Mouse (Mus musculus) spleen, adult 2 months (tissue): ENCODE data around the gene Mfsd12. TPM values are rescaled to one million over a fixed set of nuclear protein-coding genes. Genes with fewer than 3 reads are reported as not detected.

Experiments used
- DNase-seq, 2 experiments: peaks; one replicate each; pipeline versions ENCODE4 v3.0.0 to v3.0.0-alpha.2; 2012 to 2021; ENCODE audit warnings: low spot score in 2 of 2, low read depth in 1 of 2
- H3K27ac ChIP-seq: fragments of 200-500 bp; 2 replicates; pipeline ENCODE4 v1.5.1; 2012; ENCODE audit warnings: low read length, inconsistent platforms; ENCODE audit not compliant: insufficient read depth
- H3K27me3 ChIP-seq: fragments of 200-500 bp; 2 replicates; pipeline ENCODE4 v1.6.1; 2012; ENCODE audit warnings: mild to moderate bottlenecking, moderate library complexity, low read length, inconsistent platforms; ENCODE audit not compliant: control insufficient read depth, insufficient read depth
- H3K36me3 ChIP-seq: fragments of 200-500 bp; 2 replicates; pipeline ENCODE4 v1.6.1; 2012; ENCODE audit warnings: mild to moderate bottlenecking, low read length, inconsistent platforms; ENCODE audit not compliant: control insufficient read depth, insufficient read depth
- H3K4me1 ChIP-seq: fragments of 200-500 bp; 2 replicates; pipeline ENCODE4 v1.6.1; 2011; ENCODE audit warnings: inconsistent platforms; ENCODE audit not compliant: control insufficient read depth, insufficient read depth, insufficient read length
- H3K4me3 ChIP-seq: fragments of 200-500 bp; 2 replicates; pipeline ENCODE4 v1.5.1; 2011; ENCODE audit warnings: mild to moderate bottlenecking, inconsistent platforms; ENCODE audit not compliant: insufficient read depth, insufficient read length; ENCODE audit errors: extremely low read depth
- CTCF ChIP-seq: fragments of 200-500 bp; IDR thresholded peaks from 2 replicates; pipeline ENCODE4 v1.5.1; 2011; ENCODE audit warnings: mild to moderate bottlenecking, inconsistent platforms; ENCODE audit not compliant: insufficient read depth, insufficient read length, insufficient replicate concordance; ENCODE audit errors: extremely low read depth
- POLR2A ChIP-seq: fragments of 200-500 bp; IDR thresholded peaks from 2 replicates; pipeline ENCODE4 v1.6.1; 2011; ENCODE audit warnings: low read depth, low read length, inconsistent platforms
- WGBS: fragments of 180-500 bp; shearing (Covaris S2); methylation state at CpG from one replicate; pipeline ENCODE4 v1.1.7; 2018; 5-methylcytosine and 5-hydroxymethylcytosine counted together
- polyA plus RNA-seq: library from polyadenylated mRNA; depleted of rRNA; stranded (reverse); fragments of >200 nt; gene quantifications from 2 replicates; pipeline ENCODE4 v1.2.3, GENCODE M21; 2012; rRNA removed

Mfsd12 gene
- 20.2 and 32.6 TPM in 2 replicates for polyA plus RNA-seq

DNA sequence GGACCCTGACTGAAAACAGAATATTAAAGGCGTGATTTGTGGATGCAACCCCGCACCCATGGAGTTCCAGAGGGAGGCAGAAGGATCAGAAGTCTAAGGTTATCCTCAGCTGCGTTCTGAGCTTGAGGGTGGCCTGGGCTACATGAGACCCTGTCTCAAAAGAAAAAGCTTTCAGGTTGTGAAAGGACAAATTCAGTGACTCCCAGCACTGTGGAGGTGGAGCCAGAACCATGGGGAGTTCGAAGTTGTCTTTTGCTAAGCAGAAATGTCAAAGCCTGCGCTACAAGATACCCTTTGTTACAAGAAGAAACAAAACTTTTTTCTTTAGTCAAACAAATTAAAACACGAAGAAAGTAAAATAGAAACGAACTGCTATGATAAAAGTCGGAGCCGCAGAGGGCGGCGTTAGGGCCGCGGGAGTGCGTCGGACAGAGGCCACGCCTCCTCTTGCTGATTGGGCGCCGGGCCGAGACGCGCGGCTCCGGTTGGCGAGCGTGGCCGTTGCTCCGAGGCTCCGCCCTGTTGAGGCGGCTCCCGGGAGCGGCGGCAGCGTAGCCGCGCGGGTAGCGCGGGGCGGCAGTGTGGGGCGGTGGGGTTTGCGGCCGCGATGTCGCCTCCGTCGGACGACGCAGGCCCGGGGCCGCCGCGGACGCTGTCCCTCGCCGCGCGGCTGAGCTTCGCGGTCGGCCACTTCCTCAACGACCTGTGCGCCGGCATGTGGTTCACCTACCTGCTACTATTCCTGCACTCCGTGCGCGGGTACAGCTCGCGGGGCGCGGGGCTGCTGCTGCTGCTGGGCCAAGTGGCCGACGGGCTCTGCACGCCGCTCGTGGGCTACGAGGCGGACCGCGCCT lies at the start of gene Mfsd12:
Gene Mfsd12, plus strand, starts transcription at position 501 of the 854 bp plus-strand sequence.
- H3K27me3 ChIP-seq, result no peaks in the 10 kb centered on the region
- no peaks in the 10 kb centered on the region for H3K36me3 ChIP-seq
- H3K4me3 ChIP-seq, result peak within 1 kb of the TSS; percentile 70
- DNase-seq, result peak; percentile 64 to 88
- H3K4me1 ChIP-seq, result peaks cover 19% of the 10 kb centered on the region; the same call in 1 of the 2 replicates
- H3K27ac ChIP-seq, result peak within 1 kb of the TSS; percentile 39
- TF ChIP-seq CTCF, result no peak
- TF ChIP-seq POLR2A, result peak; percentile 46; the same call in 1 of the 2 replicates
- 2% methylated on average over 75 of the region's 79 CpGs for WGBS

- H3K36me3 ChIP-seq, result peaks cover 62% of the 10 kb centered on the region
- no peaks in the 10 kb centered on the region for H3K27me3 ChIP-seq
- no peak for TF ChIP-seq POLR2A
- no peak for TF ChIP-seq CTCF
- H3K4me1 ChIP-seq, result peaks cover 3% of the 10 kb centered on the region; the same call in 1 of the 2 replicates
- no peak for DNase-seq
- H3K4me3 ChIP-seq, result no peak overlapping the region
- no peak overlapping the region for H3K27ac ChIP-seq
- WGBS, result 61% methylated on average over 5 of the region's 5 CpGs
Observed at GRCm38 (mm10) chr10:81309571-81309970, 47.7 kb upstream of the Mfsd12 start.

DNA sequence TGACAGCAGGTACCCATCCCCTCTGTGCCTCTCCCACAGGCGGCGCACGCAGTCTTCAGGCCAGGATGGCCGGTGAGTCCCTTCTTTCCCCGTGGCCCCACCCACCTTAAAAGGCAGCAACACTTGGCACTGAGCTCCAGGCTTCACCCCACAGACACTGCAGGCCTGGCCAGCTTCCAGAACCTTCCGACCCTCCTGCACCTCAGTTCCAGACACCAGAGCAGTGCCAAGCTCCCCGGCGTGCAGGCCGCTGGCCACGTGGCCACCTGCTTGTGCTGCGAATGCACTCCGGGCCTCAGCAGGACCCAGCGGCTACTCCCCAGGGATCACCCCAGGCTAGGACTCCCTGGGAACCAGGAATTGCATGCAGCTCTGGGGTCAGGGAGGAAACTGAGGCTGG lies 43.7 kb upstream of the Mfsd12 start:
- no peak for DNase-seq
- Histone ChIP-seq H3K27ac (no peak overlapping the region), H3K4me3 (no peak overlapping the region), H3K4me1 (peaks cover 3% of the 10 kb centered on the region; the same call in 1 of the 2 replicates), H3K27me3 (no peaks in the 10 kb centered on the region), H3K36me3 (peaks cover 56% of the 10 kb centered on the region)
- TF ChIP-seq CTCF (no peak), POLR2A (no peak)
- 93% methylated on average over 13 of the region's 13 CpGs for WGBS

DNA sequence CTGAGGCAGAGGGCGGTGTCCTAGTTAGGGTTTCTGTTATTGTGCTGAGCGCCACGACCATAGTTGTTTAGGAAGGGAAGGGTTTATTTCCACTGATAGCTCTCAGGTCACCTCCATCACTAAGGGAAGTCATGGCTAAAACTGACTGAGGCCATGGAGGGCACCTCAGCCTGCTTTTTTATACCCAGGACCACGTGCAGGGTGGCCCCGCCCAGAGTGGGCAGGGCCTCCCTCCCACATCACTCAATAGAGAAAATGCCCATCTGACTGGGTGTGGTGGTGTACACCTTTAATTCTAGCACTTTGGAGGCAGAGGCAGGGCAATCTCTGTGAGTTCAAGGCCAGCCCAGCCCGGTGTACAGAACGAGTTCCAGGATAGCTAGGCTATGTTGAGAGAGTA lies 43.1 kb upstream of the Mfsd12 start:
- WGBS, result 77% methylated on average over 7 of the region's 7 CpGs
- H3K27me3 ChIP-seq, result no peaks in the 10 kb centered on the region
- H3K36me3 ChIP-seq, result peaks cover 53% of the 10 kb centered on the region

DNA sequence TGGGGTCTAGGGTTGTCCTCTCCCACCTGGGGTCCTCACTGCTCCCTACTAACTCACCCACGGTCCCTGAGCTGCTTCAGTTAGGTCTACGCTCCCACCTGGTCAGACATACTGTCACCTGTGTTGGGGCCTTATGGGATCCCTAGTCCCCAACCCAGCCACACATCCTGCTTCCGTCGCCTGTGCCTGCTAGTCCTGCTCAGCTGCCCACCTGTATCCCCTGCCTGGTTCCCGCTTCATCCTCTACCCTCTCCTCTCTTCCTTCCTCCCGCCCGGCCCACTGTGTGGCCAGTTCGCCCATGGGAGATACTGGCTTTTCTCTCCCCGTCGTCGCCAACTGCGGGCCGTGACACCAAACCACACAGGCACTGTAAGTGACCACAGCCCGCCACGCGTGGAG lies 41.7 kb upstream of the Mfsd12 start:
- H3K36me3 ChIP-seq, result peaks cover 42% of the 10 kb centered on the region
- H3K4me3 ChIP-seq, result no peak overlapping the region
- H3K27ac ChIP-seq, result no peak overlapping the region
- H3K27me3 ChIP-seq, result no peaks in the 10 kb centered on the region
- H3K4me1 ChIP-seq, result peaks cover 5% of the 10 kb centered on the region; the same call in 1 of the 2 replicates
- 86% methylated on average over 16 of the region's 16 CpGs for WGBS
- no peak for DNase-seq
- no peak for TF ChIP-seq POLR2A
- no peak for TF ChIP-seq CTCF

More for the DNA sequence above, 43.1 kb upstream of the Mfsd12 start:
- no peak overlapping the region for H3K4me3 ChIP-seq
- no peak for DNase-seq
- H3K4me1 ChIP-seq, result peaks cover 3% of the 10 kb centered on the region; the same call in 1 of the 2 replicates
- TF ChIP-seq POLR2A, result no peak
- TF ChIP-seq CTCF, result no peak
- H3K27ac ChIP-seq, result no peak overlapping the region

GRCm38 (mm10) chr10:81316338-81317060 lies 40.8 kb upstream of the Mfsd12 start:
- no peak for DNase-seq
- no peaks in the 10 kb centered on the region for H3K27me3 ChIP-seq
- TF ChIP-seq CTCF, result peak; percentile 38; the same call in 1 of the 2 replicates
- TF ChIP-seq POLR2A, result no peak
- H3K4me1 ChIP-seq, result peaks cover 5% of the 10 kb centered on the region; the same call in 1 of the 2 replicates
- H3K36me3 ChIP-seq, result peaks cover 34% of the 10 kb centered on the region
- 74% methylated on average over 16 of the region's 16 CpGs for whole genome bisulfite sequencing
- no peak overlapping the region for H3K27ac ChIP-seq
- no peak overlapping the region for H3K4me3 ChIP-seq

GRCm38 (mm10) chr10:81317273-81317672 lies 40.0 kb upstream of the Mfsd12 start:
- H3K4me3 ChIP-seq, result no peak overlapping the region
- peaks cover 27% of the 10 kb centered on the region for H3K36me3 ChIP-seq
- TF ChIP-seq POLR2A, result no peak
- no peak for TF ChIP-seq CTCF
- no peaks in the 10 kb centered on the region for H3K27me3 ChIP-seq
- DNase-seq, result no peak
- 50% methylated on average over 19 of the region's 20 CpGs for WGBS
- no peak overlapping the region for H3K27ac ChIP-seq
- H3K4me1 ChIP-seq, result peaks cover 9% of the 10 kb centered on the region; the same call in 1 of the 2 replicates
